Mouse (Mus musculus) testis, adult 2 months (tissue): ENCODE measurements at regions not wholly inside any gene's neighbourhood (a gene's known extent, or its start where the extent isn't known, plus 50 kb on each side); places are given as distances from the start of the nearest gene placed in this dataset.

Experiments used
- CTCF ChIP-seq: fragments of 200-500 bp; IDR thresholded peaks from 2 replicates; pipeline ENCODE4 v1.5.1; 2012; ENCODE audit warnings: low read depth, mild to moderate bottlenecking, inconsistent platforms, low read length, moderate library complexity; ENCODE audit not compliant: control insufficient read depth, insufficient read depth, insufficient replicate concordance
- POLR2A ChIP-seq: fragments of 200-500 bp; IDR thresholded peaks from 2 replicates; pipeline ENCODE4 v1.6.1; 2012; ENCODE audit warnings: low read depth, mild to moderate bottlenecking, inconsistent platforms, low read length, moderate library complexity; ENCODE audit not compliant: control insufficient read depth

GRCm38 (mm10) chr5:106285152-106285551 is 172.8 kb downstream of the Barhl2 start:
- TF ChIP-seq CTCF (no peak), POLR2A (no peak)
